Mouse (Mus musculus) megakaryocyte, adult 5-6 weeks (primary cell): ENCODE measurements around the gene Rpgr. TPM values are rescaled to one million over a fixed set of nuclear protein-coding genes. Genes with fewer than 3 reads are reported as not detected.
A peak's percentile ranks its signal among the peaks of the same experiment; 100 is the strongest.

Experiments used
- ATAC-seq: 2 replicates; pipeline ENCODE4 v1.8.0; 2016; ENCODE audit warnings: mild to moderate bottlenecking, inconsistent platforms; ENCODE audit not compliant: poor library complexity, severe bottlenecking
- total RNA-seq, 2 experiments: library from RNA; stranded (forward) in 1 of 2; stranded (reverse) in 1 of 2; fragments of 153-499, 151-499 nt in 1 of 2; fragments of 221-1000, 200-1000 nt in 1 of 2; gene quantifications; 2 replicates each; pipeline versions ENCODE4 v1.2.3 to v1.2.4; 2015 to 2017

Gene Rpgr
- total RNA-seq (2015) (2.1 and 2.2 TPM in 2 replicates), total RNA-seq (2017) (2.6 and 4.1 TPM in 2 replicates)

- ATAC-seq = peak; percentile 100
These were observed at the start of gene Rpgr for GRCm38 (mm10) chrX:10216410-10216949. TSS of gene Rpgr (minus strand) at chrX:10216920.

- no peak for ATAC-seq
These were observed 41.5 kb upstream of the Rpgr start for GRCm38 (mm10) chrX:10258260-10258659.

GRCm38 (mm10) chrX:10257774-10258173, 41.1 kb upstream of the Rpgr start:
- ATAC-seq = no peak

- no peak for ATAC-seq
These were observed 35.3 kb upstream of the Rpgr start, which contains the start of gene Otc for GRCm38 (mm10) chrX:10251852-10252504. TSS of gene Otc (plus strand) at chrX:10252305.

- ATAC-seq = no peak
These were observed 34.6 kb upstream of the Rpgr start for GRCm38 (mm10) chrX:10251357-10251756.

- no peak for ATAC-seq
These were observed 27.2 kb upstream of the Rpgr start for GRCm38 (mm10) chrX:10243916-10244315.

- no peak for ATAC-seq
These were observed 22.8 kb upstream of the Rpgr start for GRCm38 (mm10) chrX:10239515-10239914.

GRCm38 (mm10) chrX:10234617-10235016, 17.9 kb upstream of the Rpgr start:
- ATAC-seq = no peak

- no peak for ATAC-seq
These were observed 16.3 kb upstream of the Rpgr start for GRCm38 (mm10) chrX:10233051-10233450.

- no peak for ATAC-seq
These were observed 2.6 kb upstream of the Rpgr start for GRCm38 (mm10) chrX:10219281-10219680.

GRCm38 (mm10) chrX:10215972-10216371, 748 bp downstream of the Rpgr start:
- peak; percentile 38; the same call in 1 of the 2 replicates for ATAC-seq

- ATAC-seq = no peak
These were observed 10.8 kb downstream of the Rpgr start for GRCm38 (mm10) chrX:10205937-10206336.

- no peak for ATAC-seq
These were observed 15.4 kb downstream of the Rpgr start for GRCm38 (mm10) chrX:10201289-10201688.

- no peak for ATAC-seq
These were observed 64.3 kb downstream of the Rpgr start for GRCm38 (mm10) chrX:10152390-10152789.

GRCm38 (mm10) chrX:10117065-10117719, 99.5 kb downstream of the Rpgr start, which contains the start of gene Srpx:
TSS of gene Srpx (minus strand) at chrX:10117709.
- ATAC-seq = no peak

- ATAC-seq = no peak
These were observed 100.9 kb downstream of the Rpgr start for GRCm38 (mm10) chrX:10115780-10116179.

GRCm38 (mm10) chrX:10110736-10111135, 106.0 kb downstream of the Rpgr start:
- ATAC-seq = no peak

- ATAC-seq = peak; percentile 69
These were observed 108.2 kb downstream of the Rpgr start for GRCm38 (mm10) chrX:10108558-10108957.

- no peak for ATAC-seq
These were observed 111.2 kb downstream of the Rpgr start for GRCm38 (mm10) chrX:10105475-10105874.

GRCm38 (mm10) chrX:10102739-10103138, 114.0 kb downstream of the Rpgr start:
- no peak for ATAC-seq

- no peak for ATAC-seq
These were observed 120.9 kb downstream of the Rpgr start for GRCm38 (mm10) chrX:10095797-10096196.

GRCm38 (mm10) chrX:10080385-10080784, 136.3 kb downstream of the Rpgr start:
- ATAC-seq = no peak
